Mouse (Mus musculus): Measurements from ENCODE around the gene Parp4.

Gene Parp4

DNA sequence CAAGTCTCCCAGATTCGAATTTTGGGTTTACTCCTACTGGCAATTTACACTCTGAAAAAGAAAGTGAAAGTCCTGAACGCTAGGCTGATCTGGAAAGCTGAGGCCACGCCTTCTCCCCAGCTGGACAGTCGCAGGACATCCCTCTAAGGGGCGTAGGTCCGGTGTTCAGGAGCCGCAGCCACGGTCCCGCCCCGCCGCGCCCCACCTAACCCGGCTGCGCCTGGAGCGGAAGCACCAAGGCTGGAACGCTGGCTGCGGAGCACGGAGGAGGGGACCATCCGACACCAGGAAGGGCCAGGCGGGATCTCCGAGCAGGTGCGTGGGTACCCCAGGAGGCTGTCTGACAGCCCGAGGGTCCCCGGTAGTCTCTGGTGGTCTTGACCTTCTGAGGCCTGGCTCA is at the start of gene Parp4, which contains the start of gene Cenpj:
Parp4 (plus strand) TSS at position 204 of the 400 bp plus-strand sequence.
Cenpj (minus strand) TSS at position 10 of the 400 bp plus-strand sequence.
- peak; percentile 86 for DNase-seq (ENCODE audit: low spot score)

DNA sequence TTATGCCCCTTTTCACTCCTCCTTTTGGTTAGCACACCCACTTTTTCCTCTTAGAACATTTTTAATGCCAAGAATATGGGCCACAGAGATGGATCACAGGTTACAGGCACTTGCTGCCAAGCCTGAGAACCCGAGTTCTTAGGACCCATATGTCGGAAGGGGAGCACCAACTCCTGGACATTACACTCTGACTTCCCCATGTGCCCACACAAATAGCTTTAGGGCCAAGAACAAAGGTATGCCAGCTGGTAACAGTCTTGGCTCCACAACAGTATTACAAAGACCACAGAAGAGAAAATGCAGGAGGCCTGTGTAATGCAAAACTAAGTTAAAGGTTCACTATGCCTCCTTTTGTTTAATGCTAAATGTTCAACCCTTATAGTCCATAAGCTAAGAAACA is 44.6 kb upstream of the Parp4 start:
- DNase-seq (ENCODE audit: low spot score): no peak

- no peak for DNase-seq (ENCODE audit: low spot score)
These were observed 30.5 kb upstream of the Parp4 start for GRCm38 (mm10) chr14:56544946-56545345.

DNA sequence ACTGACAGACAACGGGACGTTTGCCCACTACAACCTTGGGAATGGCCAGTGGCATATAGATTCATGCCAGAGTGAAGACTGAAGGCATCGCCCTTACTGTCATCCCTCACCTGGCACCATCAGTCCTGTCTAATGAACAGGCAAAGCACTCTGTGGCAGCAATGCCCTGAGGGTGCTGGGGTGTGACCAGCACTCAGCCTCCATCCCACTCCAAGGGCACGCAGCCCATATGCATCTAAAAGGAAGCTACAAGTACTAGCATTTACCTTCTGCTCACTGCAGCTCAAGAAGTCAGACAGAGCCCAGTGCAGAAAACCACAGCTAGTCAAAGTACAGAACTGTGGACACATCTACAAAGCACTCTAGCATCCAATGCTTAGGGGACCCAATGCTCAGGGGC is 29.9 kb upstream of the Parp4 start:
- no peak for DNase-seq (ENCODE audit: low spot score)

DNA sequence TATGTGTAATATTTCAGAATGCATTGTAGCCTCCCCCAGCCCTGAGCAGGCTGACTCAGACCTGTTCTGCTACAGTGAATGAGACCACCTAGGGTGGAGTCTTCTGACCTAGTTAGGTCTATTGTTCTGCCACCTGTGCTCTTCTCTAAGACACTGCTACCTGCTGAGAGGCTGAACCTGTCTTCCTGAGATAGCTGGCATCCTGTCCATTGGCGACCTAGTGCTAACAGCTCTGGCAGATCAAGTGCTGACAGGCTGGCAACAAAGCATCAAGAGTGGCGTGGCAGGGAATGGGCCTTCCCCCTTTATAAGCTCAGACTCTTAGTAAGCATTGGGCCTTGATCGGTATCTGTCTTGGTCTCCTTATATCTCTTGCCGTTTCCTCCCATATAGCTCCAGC is 24.5 kb upstream of the Parp4 start:
- DNase-seq (ENCODE audit: low spot score): no peak

GRCm38 (mm10) chr14:56552924-56553323 is 22.5 kb upstream of the Parp4 start:
- no peak for DNase-seq (ENCODE audit: low spot score)

DNA sequence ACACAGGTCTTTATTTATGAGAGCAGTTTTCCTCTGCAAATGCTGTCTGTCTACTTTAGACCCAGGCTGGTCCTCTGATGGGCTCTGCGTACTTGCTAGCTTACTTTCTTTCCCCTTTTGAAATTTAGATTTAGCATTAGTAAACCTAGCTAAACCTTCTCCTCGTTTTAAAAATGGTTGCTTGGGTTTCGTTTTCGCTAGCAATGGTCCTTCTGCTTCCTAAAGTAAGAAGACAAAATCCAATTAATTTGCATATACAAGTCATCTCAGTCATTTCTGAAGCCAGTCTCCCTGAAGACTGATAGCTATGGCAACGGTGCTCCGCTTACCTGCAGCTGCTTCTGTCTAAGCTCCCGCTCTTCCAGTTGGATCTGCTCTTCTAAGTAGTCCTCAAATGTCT is 22.1 kb upstream of the Parp4 start:
- DNase-seq (ENCODE audit: low spot score): no peak

DNA sequence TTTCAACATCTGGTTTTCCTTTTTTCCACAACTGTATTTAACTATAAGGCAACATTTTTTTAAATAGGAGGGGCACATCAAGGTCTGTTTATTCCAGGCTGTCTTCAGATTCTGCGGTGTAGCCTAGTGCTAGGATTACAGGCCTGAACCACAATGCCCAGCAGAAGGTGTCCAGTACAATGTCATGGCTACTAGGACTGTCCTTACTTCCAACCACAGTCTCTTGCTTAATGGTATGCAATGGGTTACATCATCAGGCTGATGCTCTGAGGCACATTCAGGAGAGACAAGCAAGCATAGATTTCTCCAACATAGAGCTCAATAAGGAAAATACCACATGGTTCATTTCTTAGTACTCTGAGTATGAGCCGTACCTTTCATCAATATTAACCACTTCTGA is 20.7 kb upstream of the Parp4 start:
- DNase-seq (ENCODE audit: low spot score): no peak

- no peak for DNase-seq (ENCODE audit: low spot score)
These were observed 16.3 kb upstream of the Parp4 start for GRCm38 (mm10) chr14:56559134-56559533.

GRCm38 (mm10) chr14:56567476-56567875 is 7.9 kb upstream of the Parp4 start:
- DNase-seq (ENCODE audit: low spot score): no peak

- no peak for DNase-seq (ENCODE audit: low spot score)
These were observed 6.4 kb upstream of the Parp4 start for GRCm38 (mm10) chr14:56569041-56569440.

GRCm38 (mm10) chr14:56571310-56572093 is 3.9 kb upstream of the Parp4 start:
- peak; percentile 97 for DNase-seq (ENCODE audit: low spot score)

GRCm38 (mm10) chr14:56572546-56572945 is 2.9 kb upstream of the Parp4 start:
- DNase-seq (ENCODE audit: low spot score): no peak

- DNase-seq (ENCODE audit: low spot score): no peak
These were observed 816 bp downstream of the Parp4 start for GRCm38 (mm10) chr14:56575969-56576901.

DNA sequence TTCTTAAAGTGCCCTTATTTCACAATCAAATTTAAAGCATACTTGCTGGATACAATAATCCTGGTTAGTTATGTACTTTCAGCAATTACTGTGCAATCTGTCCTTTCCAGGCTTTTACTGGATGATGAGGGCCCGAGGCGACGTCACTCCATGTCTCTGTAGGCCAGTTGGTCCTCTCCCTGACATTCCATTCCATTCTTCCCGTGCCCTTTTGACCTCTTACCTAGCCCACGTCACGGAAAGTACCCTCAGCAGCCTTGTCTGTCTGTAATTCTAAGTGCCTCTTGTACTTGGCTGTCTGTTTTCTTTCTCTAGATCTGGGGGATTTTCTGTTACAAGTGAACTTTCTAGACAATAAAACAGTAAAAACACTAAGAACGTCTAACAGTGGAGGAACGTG is 3.6 kb downstream of the Parp4 start:
- DNase-seq (ENCODE audit: low spot score): no peak

- DNase-seq (ENCODE audit: low spot score): no peak
These were observed 5.7 kb downstream of the Parp4 start for GRCm38 (mm10) chr14:56581117-56581516.

- no peak for DNase-seq (ENCODE audit: low spot score)
These were observed 6.9 kb downstream of the Parp4 start for GRCm38 (mm10) chr14:56582294-56582693.

DNA sequence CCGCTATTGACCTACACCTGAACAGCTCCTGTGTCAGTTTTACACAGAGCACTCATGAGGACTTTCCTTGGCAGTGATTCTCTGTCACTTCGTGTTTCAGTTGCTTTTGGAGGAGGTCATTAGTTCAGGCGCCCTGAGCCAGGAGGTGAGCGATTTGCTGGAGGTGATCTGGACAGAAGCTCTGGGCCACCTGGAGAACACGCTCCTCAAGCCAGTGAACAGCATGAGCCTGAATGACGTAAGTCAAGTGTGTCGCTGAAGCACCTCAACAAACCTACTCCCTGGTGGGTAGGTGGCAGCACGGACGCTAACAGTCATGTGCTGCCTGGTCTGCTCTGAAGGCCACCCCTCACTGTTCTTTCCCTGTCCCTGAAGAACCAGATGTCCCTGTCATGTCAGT is 16.8 kb downstream of the Parp4 start:
- DNase-seq (ENCODE audit: low spot score): no peak

DNA sequence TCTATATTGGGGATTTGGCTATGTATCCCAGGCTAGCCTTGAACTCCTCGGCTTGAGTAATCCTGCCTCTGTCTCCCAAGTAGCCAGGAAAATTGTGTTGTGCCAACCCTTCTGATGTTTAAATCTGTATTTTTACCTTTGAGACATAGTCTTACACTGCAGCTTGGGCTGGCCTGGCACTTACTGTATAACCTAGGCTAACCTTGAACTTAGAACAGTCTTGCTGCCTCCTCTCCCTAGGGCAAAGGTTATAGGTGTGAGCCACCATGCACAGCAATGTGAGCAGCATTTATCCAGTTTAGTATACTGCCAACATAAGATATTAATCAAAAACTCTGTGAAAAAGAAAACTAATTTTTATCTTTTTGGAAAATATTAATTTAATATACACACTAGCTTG is 19.4 kb downstream of the Parp4 start:
- no peak for DNase-seq (ENCODE audit: low spot score)

- peak; percentile 43 for DNase-seq (ENCODE audit: low spot score)
These were observed 23.3 kb downstream of the Parp4 start for GRCm38 (mm10) chr14:56598759-56599158.

DNA sequence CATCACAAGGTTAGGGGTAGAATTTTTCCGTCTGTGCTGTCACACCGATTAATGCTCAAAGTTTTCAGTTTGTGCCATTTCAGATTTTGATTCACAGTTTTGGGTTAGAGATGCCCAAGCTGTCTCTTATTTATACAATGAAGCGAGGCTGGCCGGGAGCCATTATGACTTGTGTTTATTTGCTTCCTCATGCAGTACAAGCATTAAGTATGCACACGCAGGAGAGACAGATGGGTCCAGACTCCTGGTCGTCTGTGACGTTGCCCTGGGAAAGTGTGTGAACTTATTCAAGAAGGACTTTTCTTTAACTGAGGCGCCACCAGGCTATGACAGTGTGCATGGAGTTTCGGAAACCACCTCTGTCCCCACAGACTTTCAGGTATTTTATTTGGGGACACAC is 26.6 kb downstream of the Parp4 start:
- no peak for DNase-seq (ENCODE audit: low spot score)

- no peak for DNase-seq (ENCODE audit: low spot score)
These were observed 29.0 kb downstream of the Parp4 start for GRCm38 (mm10) chr14:56604438-56604837.

DNA sequence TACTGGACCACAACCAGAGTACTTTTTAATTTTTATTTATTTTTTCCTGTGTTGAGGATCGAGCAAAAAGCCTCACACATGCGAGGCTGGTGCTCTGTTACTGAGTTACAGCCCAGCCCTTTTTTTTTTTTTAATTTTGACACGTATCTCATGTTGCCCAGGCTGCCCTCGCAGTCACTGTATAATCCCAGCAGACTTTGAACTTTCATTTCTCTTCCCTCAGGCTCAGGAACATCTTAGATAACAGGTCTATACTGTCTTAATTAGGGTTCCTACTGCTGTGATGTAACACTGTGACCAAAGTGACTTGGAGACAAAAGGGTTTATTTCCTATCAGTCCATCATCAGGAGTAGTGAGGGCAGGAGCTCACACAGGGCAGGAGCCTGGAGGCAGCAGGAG is 29.7 kb downstream of the Parp4 start:
- no peak for DNase-seq (ENCODE audit: low spot score)

All from testis, postnatal 14 days (tissue).